Mouse (Mus musculus) splenic B cell, adult 2 months (primary cell): ENCODE measurements around the gene Prr19.
A peak's percentile ranks its signal among the peaks of the same experiment; 100 is the strongest.

ENCODE experiments used
- DNase-seq: peaks from one replicate; pipeline ENCODE4 v3.0.0-alpha.2; 2011; ENCODE audit warnings: low read depth, low spot score
- H3K27me3 ChIP-seq: 2 replicates; pipeline ENCODE4 v1.6.1; 2012; ENCODE audit warnings: mild to moderate bottlenecking, low read length, moderate library complexity, mixed read lengths; ENCODE audit not compliant: control insufficient read depth, poor library complexity, insufficient read depth, severe bottlenecking
- H3K36me3 ChIP-seq: 2 replicates; pipeline ENCODE4 v1.6.1; 2012; ENCODE audit warnings: mild to moderate bottlenecking, low read length, moderate library complexity, mixed read lengths; ENCODE audit not compliant: control insufficient read depth, poor library complexity, insufficient read depth, severe bottlenecking

The Prr19 gene

GRCm38 (mm10) chr7:25281734-25282601 is 19.2 kb upstream of the Prr19 start:
- H3K27me3 ChIP-seq: no peaks in the 10 kb centered on the region
- peak; percentile 98 for DNase-seq
- H3K36me3 ChIP-seq: peaks cover 3% of the 10 kb centered on the region

- DNase-seq: peak; percentile 62
- H3K27me3 ChIP-seq: no peaks in the 10 kb centered on the region
- H3K36me3 ChIP-seq: peaks cover 5% of the 10 kb centered on the region; the same call in 1 of the 2 replicates
Observed at GRCm38 (mm10) chr7:25282731-25283211, 18.4 kb upstream of the Prr19 start.

GRCm38 (mm10) chr7:25283637-25284036 is 17.6 kb upstream of the Prr19 start:
- Histone ChIP-seq H3K27me3 (no peaks in the 10 kb centered on the region), H3K36me3 (peaks cover 10% of the 10 kb centered on the region)
- DNase-seq: no peak

- DNase-seq: no peak
- Histone ChIP-seq H3K27me3 (no peaks in the 10 kb centered on the region), H3K36me3 (peaks cover 10% of the 10 kb centered on the region)
Observed at GRCm38 (mm10) chr7:25284171-25284570, 17.0 kb upstream of the Prr19 start.

- no peak for DNase-seq
- Histone ChIP-seq H3K27me3 (no peaks in the 10 kb centered on the region), H3K36me3 (peaks cover 10% of the 10 kb centered on the region)
Observed at GRCm38 (mm10) chr7:25284766-25285165, 16.4 kb upstream of the Prr19 start.

GRCm38 (mm10) chr7:25285511-25286238 is 15.5 kb upstream of the Prr19 start:
- Histone ChIP-seq H3K27me3 (no peaks in the 10 kb centered on the region), H3K36me3 (peaks cover 10% of the 10 kb centered on the region)
- DNase-seq: no peak

GRCm38 (mm10) chr7:25286989-25287388 is 14.2 kb upstream of the Prr19 start:
- H3K27me3 ChIP-seq: no peaks in the 10 kb centered on the region
- H3K36me3 ChIP-seq: peaks cover 14% of the 10 kb centered on the region
- DNase-seq: no peak

DNA sequence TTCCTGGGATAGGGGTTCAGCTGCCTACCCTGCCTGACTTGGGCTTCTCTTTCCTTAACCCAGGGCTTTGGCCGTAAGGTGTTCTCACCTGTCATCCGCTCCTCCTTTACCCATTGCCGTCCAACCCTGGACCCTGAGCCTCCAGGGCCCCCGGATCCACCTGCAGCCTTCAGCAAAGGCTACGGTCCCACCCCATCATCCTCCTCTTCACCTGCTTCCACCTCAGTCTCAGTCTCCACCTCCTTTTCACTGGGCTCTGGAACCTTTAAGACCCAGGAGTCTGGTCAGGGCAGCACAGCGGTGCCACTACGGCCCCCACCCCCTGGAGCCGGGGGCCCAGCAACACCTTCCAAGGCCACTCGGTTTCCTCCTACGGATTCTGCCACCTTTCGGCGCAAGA is 13.2 kb upstream of the Prr19 start:
- Histone ChIP-seq H3K27me3 (no peaks in the 10 kb centered on the region), H3K36me3 (peaks cover 14% of the 10 kb centered on the region)
- no peak for DNase-seq

GRCm38 (mm10) chr7:25288721-25289120 is 12.5 kb upstream of the Prr19 start:
- DNase-seq: no peak
- H3K27me3 ChIP-seq: no peaks in the 10 kb centered on the region
- peaks cover 14% of the 10 kb centered on the region for H3K36me3 ChIP-seq

DNA sequence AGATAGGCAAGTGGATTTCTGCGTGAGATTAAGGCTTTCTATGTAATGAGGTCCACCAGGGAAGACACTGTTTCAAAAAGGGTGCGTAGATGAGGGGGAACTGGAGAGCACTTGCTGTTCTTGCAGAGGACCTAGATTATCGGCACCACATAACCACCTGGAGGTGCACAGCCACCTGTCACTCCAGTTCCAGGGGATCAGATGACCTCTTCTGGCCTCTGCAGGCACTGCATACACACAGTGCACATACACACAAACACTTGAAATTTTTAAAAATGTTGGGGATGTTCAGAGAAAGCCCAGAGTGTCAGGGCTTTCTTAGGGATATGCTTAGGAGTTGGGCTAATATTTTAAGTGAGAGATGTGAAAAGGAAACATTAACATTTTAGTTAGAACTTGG is 11.3 kb upstream of the Prr19 start:
- peaks cover 14% of the 10 kb centered on the region for H3K36me3 ChIP-seq
- no peak for DNase-seq
- H3K27me3 ChIP-seq: no peaks in the 10 kb centered on the region

- H3K27me3 ChIP-seq: no peaks in the 10 kb centered on the region
- H3K36me3 ChIP-seq: peaks cover 14% of the 10 kb centered on the region
- no peak for DNase-seq
Observed at GRCm38 (mm10) chr7:25290463-25290862, 10.7 kb upstream of the Prr19 start.

DNA sequence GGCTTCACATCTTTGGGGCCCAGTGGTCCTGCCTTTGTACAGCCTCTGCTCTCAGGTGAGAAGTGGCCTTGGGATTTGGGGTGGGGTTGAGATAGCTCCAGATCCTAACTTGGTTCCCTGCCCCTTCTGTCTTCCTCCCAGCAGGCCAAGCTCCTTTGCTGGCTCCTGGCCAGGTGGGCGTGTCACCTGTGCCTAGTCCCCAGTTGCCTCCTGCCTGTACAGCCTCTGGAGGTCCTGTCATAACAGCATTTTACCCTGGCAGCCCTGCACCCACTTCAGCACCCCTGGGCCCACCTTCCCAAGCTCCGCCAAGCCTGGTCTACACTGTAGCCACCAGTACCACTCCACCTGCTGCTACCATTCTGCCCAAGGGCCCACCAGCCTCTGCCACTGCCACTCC is 10.3 kb upstream of the Prr19 start:
- Histone ChIP-seq H3K27me3 (no peaks in the 10 kb centered on the region), H3K36me3 (peaks cover 12% of the 10 kb centered on the region)
- no peak for DNase-seq

- DNase-seq: no peak
- H3K27me3 ChIP-seq: no peaks in the 10 kb centered on the region
- peaks cover 9% of the 10 kb centered on the region for H3K36me3 ChIP-seq
Observed at GRCm38 (mm10) chr7:25292107-25292506, 9.1 kb upstream of the Prr19 start.

GRCm38 (mm10) chr7:25293191-25293739 is 7.9 kb upstream of the Prr19 start:
- Histone ChIP-seq H3K36me3 (peaks cover 6% of the 10 kb centered on the region), H3K27me3 (no peaks in the 10 kb centered on the region)
- no peak for DNase-seq

DNA sequence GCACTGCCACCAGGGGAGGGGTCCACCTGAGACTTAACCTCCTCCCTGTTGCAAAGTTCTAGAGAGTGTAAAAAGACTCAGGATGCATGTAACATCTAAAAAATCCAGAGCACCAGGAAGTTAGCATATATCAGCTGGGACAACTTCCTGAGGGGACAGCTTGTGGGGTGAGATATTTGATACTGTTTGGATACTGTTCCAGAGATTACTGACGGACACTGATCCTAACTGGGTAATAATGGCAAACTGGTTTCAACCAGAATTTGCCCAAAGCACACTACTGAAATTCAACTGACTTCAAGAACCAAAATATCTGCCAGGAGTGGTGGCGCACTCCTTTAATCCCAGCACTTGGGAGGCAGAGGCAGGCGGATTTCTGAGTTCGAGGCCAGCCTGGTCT is 6.7 kb upstream of the Prr19 start:
- DNase-seq: no peak
- H3K36me3 ChIP-seq: peaks cover 4% of the 10 kb centered on the region
- no peaks in the 10 kb centered on the region for H3K27me3 ChIP-seq
